Mouse (Mus musculus): ENCODE measurements around the gene Syt17. TPM values are rescaled to one million over a fixed set of nuclear protein-coding genes. Genes with fewer than 3 reads are reported as not detected.
A peak's percentile ranks its signal among the peaks of the same experiment; 100 is the strongest.

Syt17 gene
- polyA plus RNA-seq, 1 experiment from 2014 or later, result 7.1 TPM

GRCm38 (mm10) chr7:118402576-118403022 is 45.4 kb downstream of the Syt17 start:
- Histone ChIP-seq H3K9me3 (ENCODE audit: control insufficient read depth, low read length) (no peaks in the 10 kb centered on the region), H3K27me3 (replicated peaks; ENCODE audit: control insufficient read depth, insufficient read depth, low read length) (no peaks in the 10 kb centered on the region), H3K9ac (replicated peaks; ENCODE audit: low read depth, low read length) (no peak overlapping the region), H3K4me3 (replicated peaks; ENCODE audit: low read length) (no peak overlapping the region), H3K36me3 (ENCODE audit: control insufficient read depth, insufficient read depth) (no peaks in the 10 kb centered on the region), H3K4me2 (ENCODE audit: low read length) (no peak overlapping the region), H3K4me1 (replicated peaks; ENCODE audit: control insufficient read depth, insufficient read depth, low read length) (peaks cover 13% of the 10 kb centered on the region), H3K27ac (ENCODE audit: low read length) (peak overlapping the region; percentile 50; the same call in 1 of the 2 replicates)
- WGBS, result 32% methylated on average over 3 of the region's 3 CpGs
- peak; percentile 78 for ATAC-seq

- no peak for ATAC-seq
- 61% methylated on average over 5 of the region's 5 CpGs for WGBS
- Histone ChIP-seq H3K9ac (replicated peaks; ENCODE audit: low read depth, low read length) (no peak overlapping the region), H3K36me3 (ENCODE audit: control insufficient read depth, insufficient read depth) (no peaks in the 10 kb centered on the region), H3K9me3 (ENCODE audit: control insufficient read depth, low read length) (no peaks in the 10 kb centered on the region), H3K27me3 (replicated peaks; ENCODE audit: control insufficient read depth, insufficient read depth, low read length) (no peaks in the 10 kb centered on the region), H3K4me3 (replicated peaks; ENCODE audit: low read length) (no peak overlapping the region), H3K4me1 (replicated peaks; ENCODE audit: control insufficient read depth, insufficient read depth, low read length) (peaks cover 13% of the 10 kb centered on the region), H3K4me2 (ENCODE audit: low read length) (no peak overlapping the region), H3K27ac (ENCODE audit: low read length) (peak overlapping the region; percentile 50; the same call in 1 of the 2 replicates)
These were observed 46.1 kb downstream of the Syt17 start for GRCm38 (mm10) chr7:118401949-118402348.

GRCm38 (mm10) chr7:118399764-118400163 is 48.3 kb downstream of the Syt17 start:
- Histone ChIP-seq H3K27me3 (replicated peaks; ENCODE audit: control insufficient read depth, insufficient read depth, low read length) (no peaks in the 10 kb centered on the region), H3K4me3 (replicated peaks; ENCODE audit: low read length) (no peak overlapping the region), H3K36me3 (ENCODE audit: control insufficient read depth, insufficient read depth) (no peaks in the 10 kb centered on the region), H3K27ac (ENCODE audit: low read length) (no peak overlapping the region), H3K9ac (replicated peaks; ENCODE audit: low read depth, low read length) (no peak overlapping the region), H3K9me3 (ENCODE audit: control insufficient read depth, low read length) (no peaks in the 10 kb centered on the region), H3K4me1 (replicated peaks; ENCODE audit: control insufficient read depth, insufficient read depth, low read length) (peaks cover 13% of the 10 kb centered on the region), H3K4me2 (ENCODE audit: low read length) (no peak overlapping the region)
- ATAC-seq, result no peak
- 86% methylated on average over 9 of the region's 9 CpGs for WGBS

- H3K27ac ChIP-seq (ENCODE audit: low read length), result no peak overlapping the region
- no peak overlapping the region for H3K4me2 ChIP-seq (ENCODE audit: low read length)
- H3K36me3 ChIP-seq (ENCODE audit: control insufficient read depth, insufficient read depth), result no peaks in the 10 kb centered on the region
- no peak overlapping the region for H3K9ac ChIP-seq (replicated peaks; ENCODE audit: low read depth, low read length)
- no peak for ATAC-seq
- H3K27me3 ChIP-seq (replicated peaks; ENCODE audit: control insufficient read depth, insufficient read depth, low read length), result no peaks in the 10 kb centered on the region
- no peaks in the 10 kb centered on the region for H3K4me1 ChIP-seq (replicated peaks; ENCODE audit: control insufficient read depth, insufficient read depth, low read length)
- H3K4me3 ChIP-seq (replicated peaks; ENCODE audit: low read length), result no peak overlapping the region
- H3K9me3 ChIP-seq (ENCODE audit: control insufficient read depth, low read length), result no peaks in the 10 kb centered on the region
- WGBS, result 88% methylated on average over 5 of the region's 5 CpGs
These were observed 57.3 kb downstream of the Syt17 start for GRCm38 (mm10) chr7:118390705-118391104.

- no peaks in the 10 kb centered on the region for H3K36me3 ChIP-seq (ENCODE audit: control insufficient read depth, insufficient read depth)
- no peak overlapping the region for H3K4me2 ChIP-seq (ENCODE audit: low read length)
- H3K9me3 ChIP-seq (ENCODE audit: control insufficient read depth, low read length), result no peaks in the 10 kb centered on the region
- no peaks in the 10 kb centered on the region for H3K4me1 ChIP-seq (replicated peaks; ENCODE audit: control insufficient read depth, insufficient read depth, low read length)
- 83% methylated on average over 5 of the region's 5 CpGs for WGBS
- no peak for ATAC-seq
- no peak overlapping the region for H3K27ac ChIP-seq (ENCODE audit: low read length)
- H3K27me3 ChIP-seq (replicated peaks; ENCODE audit: control insufficient read depth, insufficient read depth, low read length), result no peaks in the 10 kb centered on the region
- H3K9ac ChIP-seq (replicated peaks; ENCODE audit: low read depth, low read length), result no peak overlapping the region
- no peak overlapping the region for H3K4me3 ChIP-seq (replicated peaks; ENCODE audit: low read length)
These were observed 67.0 kb downstream of the Syt17 start for GRCm38 (mm10) chr7:118380996-118381395.

- no peak for ATAC-seq
- Histone ChIP-seq H3K4me2 (ENCODE audit: low read length) (no peak overlapping the region), H3K27ac (ENCODE audit: low read length) (no peak overlapping the region), H3K27me3 (replicated peaks; ENCODE audit: control insufficient read depth, insufficient read depth, low read length) (no peaks in the 10 kb centered on the region), H3K9ac (replicated peaks; ENCODE audit: low read depth, low read length) (no peak overlapping the region), H3K9me3 (ENCODE audit: control insufficient read depth, low read length) (no peaks in the 10 kb centered on the region), H3K4me1 (replicated peaks; ENCODE audit: control insufficient read depth, insufficient read depth, low read length) (no peaks in the 10 kb centered on the region), H3K4me3 (replicated peaks; ENCODE audit: low read length) (no peak overlapping the region), H3K36me3 (ENCODE audit: control insufficient read depth, insufficient read depth) (no peaks in the 10 kb centered on the region)
- WGBS, result 84% methylated on average over 3 of the region's 3 CpGs
These were observed 68.0 kb downstream of the Syt17 start for GRCm38 (mm10) chr7:118380056-118380455.

GRCm38 (mm10) chr7:118376590-118376989 is 71.4 kb downstream of the Syt17 start:
- H3K9ac ChIP-seq (replicated peaks; ENCODE audit: low read depth, low read length), result no peak overlapping the region
- 97% methylated on average over 4 of the region's 4 CpGs for WGBS
- H3K36me3 ChIP-seq (ENCODE audit: control insufficient read depth, insufficient read depth), result no peaks in the 10 kb centered on the region
- H3K9me3 ChIP-seq (ENCODE audit: control insufficient read depth, low read length), result no peaks in the 10 kb centered on the region
- no peaks in the 10 kb centered on the region for H3K4me1 ChIP-seq (replicated peaks; ENCODE audit: control insufficient read depth, insufficient read depth, low read length)
- no peak overlapping the region for H3K27ac ChIP-seq (ENCODE audit: low read length)
- no peaks in the 10 kb centered on the region for H3K27me3 ChIP-seq (replicated peaks; ENCODE audit: control insufficient read depth, insufficient read depth, low read length)
- no peak for ATAC-seq
- H3K4me3 ChIP-seq (replicated peaks; ENCODE audit: low read length), result no peak overlapping the region
- H3K4me2 ChIP-seq (ENCODE audit: low read length), result no peak overlapping the region

GRCm38 (mm10) chr7:118375341-118375740 is 72.7 kb downstream of the Syt17 start:
- Histone ChIP-seq H3K27me3 (replicated peaks; ENCODE audit: control insufficient read depth, insufficient read depth, low read length) (no peaks in the 10 kb centered on the region), H3K9me3 (ENCODE audit: control insufficient read depth, low read length) (no peaks in the 10 kb centered on the region), H3K36me3 (ENCODE audit: control insufficient read depth, insufficient read depth) (no peaks in the 10 kb centered on the region), H3K9ac (replicated peaks; ENCODE audit: low read depth, low read length) (no peak overlapping the region), H3K4me1 (replicated peaks; ENCODE audit: control insufficient read depth, insufficient read depth, low read length) (no peaks in the 10 kb centered on the region), H3K4me3 (replicated peaks; ENCODE audit: low read length) (no peak overlapping the region), H3K4me2 (ENCODE audit: low read length) (no peak overlapping the region), H3K27ac (ENCODE audit: low read length) (no peak overlapping the region)
- 89% methylated on average over 3 of the region's 3 CpGs for WGBS
- ATAC-seq, result no peak

DNA sequence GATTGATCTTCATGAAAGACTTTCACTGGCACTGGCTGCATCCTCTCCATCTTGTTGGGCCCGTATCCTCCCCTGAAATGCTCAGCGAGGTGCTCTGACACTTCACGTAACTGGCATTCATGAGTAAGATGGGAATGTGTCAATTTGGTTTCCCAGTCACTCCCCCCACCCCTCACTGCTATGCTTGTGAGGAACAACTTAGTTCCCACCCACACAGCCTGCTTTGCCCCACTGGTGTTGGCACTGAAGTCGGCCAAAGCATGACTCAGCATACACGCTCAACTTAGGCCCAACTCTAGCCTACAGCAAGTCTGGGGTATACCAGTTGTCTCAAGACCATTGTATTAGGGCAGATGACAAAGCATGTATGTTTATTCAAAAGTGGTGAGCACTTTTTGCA is 76.7 kb downstream of the Syt17 start:
- WGBS, result 91% methylated on average over 5 of the region's 5 CpGs
- H3K4me3 ChIP-seq (replicated peaks; ENCODE audit: low read length), result no peak overlapping the region
- no peaks in the 10 kb centered on the region for H3K36me3 ChIP-seq (ENCODE audit: control insufficient read depth, insufficient read depth)
- no peak for ATAC-seq
- H3K27me3 ChIP-seq (replicated peaks; ENCODE audit: control insufficient read depth, insufficient read depth, low read length), result no peaks in the 10 kb centered on the region
- no peak overlapping the region for H3K9ac ChIP-seq (replicated peaks; ENCODE audit: low read depth, low read length)
- H3K9me3 ChIP-seq (ENCODE audit: control insufficient read depth, low read length), result no peaks in the 10 kb centered on the region
- no peak overlapping the region for H3K27ac ChIP-seq (ENCODE audit: low read length)
- no peak overlapping the region for H3K4me2 ChIP-seq (ENCODE audit: low read length)
- H3K4me1 ChIP-seq (replicated peaks; ENCODE audit: control insufficient read depth, insufficient read depth, low read length), result no peaks in the 10 kb centered on the region

GRCm38 (mm10) chr7:118369705-118370104 is 78.3 kb downstream of the Syt17 start:
- 50% methylated on average over 2 of the region's 2 CpGs for WGBS
- H3K4me3 ChIP-seq (replicated peaks; ENCODE audit: low read length), result no peak overlapping the region
- H3K4me2 ChIP-seq (ENCODE audit: low read length), result no peak overlapping the region
- H3K27ac ChIP-seq (ENCODE audit: low read length), result no peak overlapping the region
- H3K27me3 ChIP-seq (replicated peaks; ENCODE audit: control insufficient read depth, insufficient read depth, low read length), result no peaks in the 10 kb centered on the region
- H3K9me3 ChIP-seq (ENCODE audit: control insufficient read depth, low read length), result no peaks in the 10 kb centered on the region
- no peak for ATAC-seq
- no peaks in the 10 kb centered on the region for H3K36me3 ChIP-seq (ENCODE audit: control insufficient read depth, insufficient read depth)
- no peak overlapping the region for H3K9ac ChIP-seq (replicated peaks; ENCODE audit: low read depth, low read length)
- peaks cover under 1% of the 10 kb centered on the region; the same call in 1 of the 2 replicates for H3K4me1 ChIP-seq (replicated peaks; ENCODE audit: control insufficient read depth, insufficient read depth, low read length)

Measured in forebrain, embryonic 16.5 days (tissue).